Mouse (Mus musculus): ENCODE measurements around the gene Smyd4.

GRCm38 (mm10) chr11:75441034-75441433 lies 92.8 kb downstream of the Smyd4 start:
- TF ChIP-seq EP300 (IDR thresholded peaks at IDR 0.05; ENCODE audit: low read depth) (no peak), CTCF (IDR thresholded peaks at IDR 0.05; ENCODE audit: low read depth) (no peak)
